Mouse (Mus musculus) adrenal gland (tissue): ENCODE results near the gene Cfap298.

Experiments used
- intact Hi-C: fragments of 180-260 bp; cut with DNase I; formaldehyde crosslinking; loops from one replicate; pipeline ENCODE4 v1.15.1; 2025

Gene Cfap298

GRCm38 (mm10) chr16:90917156-90917555 is 17.8 kb downstream of the Cfap298 start:
- intact Hi-C loops: no loop called here

- intact Hi-C loops: no loop called here
These were observed 18.9 kb downstream of the Cfap298 start for GRCm38 (mm10) chr16:90916040-90916481.

GRCm38 (mm10) chr16:90911766-90912165 is 23.1 kb downstream of the Cfap298 start:
- intact Hi-C loops: no loop called here

- intact Hi-C loops: no loop called here
These were observed 23.9 kb downstream of the Cfap298 start for GRCm38 (mm10) chr16:90910855-90911533.

- intact Hi-C loops: no loop called here
These were observed 27.7 kb downstream of the Cfap298 start for GRCm38 (mm10) chr16:90907250-90907649.

- intact Hi-C loops: no loop called here
These were observed 31.6 kb downstream of the Cfap298 start for GRCm38 (mm10) chr16:90903300-90903699.

GRCm38 (mm10) chr16:90901364-90901763 is 33.5 kb downstream of the Cfap298 start:
- intact Hi-C loops: no loop called here

- intact Hi-C loops: no loop called here
These were observed 35.4 kb downstream of the Cfap298 start for GRCm38 (mm10) chr16:90899498-90899897.

- intact Hi-C loops: no loop called here
These were observed 37.3 kb downstream of the Cfap298 start for GRCm38 (mm10) chr16:90897651-90898050.

- intact Hi-C loops: no loop called here
These were observed 41.1 kb downstream of the Cfap298 start for GRCm38 (mm10) chr16:90893792-90894191.

GRCm38 (mm10) chr16:90893019-90893418 is 41.9 kb downstream of the Cfap298 start:
- intact Hi-C loops: no loop called here

- intact Hi-C loops: no loop called here
These were observed 42.8 kb downstream of the Cfap298 start for GRCm38 (mm10) chr16:90892081-90892480.

GRCm38 (mm10) chr16:90891601-90892000 is 43.3 kb downstream of the Cfap298 start:
- intact Hi-C loops: no loop called here

GRCm38 (mm10) chr16:90890683-90891082 is 44.2 kb downstream of the Cfap298 start:
- intact Hi-C loops: no loop called here

- intact Hi-C loops: no loop called here
These were observed 48.9 kb downstream of the Cfap298 start for GRCm38 (mm10) chr16:90885781-90886565.

GRCm38 (mm10) chr16:90885351-90885750 is 49.6 kb downstream of the Cfap298 start:
- intact Hi-C loops: no loop called here

- intact Hi-C loops: loop anchor here (5.0 kb wide), 1 partner anchor 50 kb away; no protein-coding TSS in a partner anchor
These were observed 52.4 kb downstream of the Cfap298 start for GRCm38 (mm10) chr16:90882501-90882977.

GRCm38 (mm10) chr16:90878135-90878860 is 56.6 kb downstream of the Cfap298 start:
- intact Hi-C loops: no loop called here
